Mouse (Mus musculus) gastrocnemius, postnatal 25 days (tissue): Measurements from ENCODE around the gene Gm20498. TPM values are rescaled to one million over a fixed set of nuclear protein-coding genes. Genes with fewer than 3 reads are reported as not detected.

Experiments
- DNase-seq: peaks from one replicate; pipeline ENCODE4 v3.0.0; 2022
- total RNA-seq, 2 experiments: library from RNA; stranded (reverse); gene quantifications; 1 replicate in 1 of 2; 2 replicates in 1 of 2; pipeline ENCODE4 v1.2.3; 2021

Gm20498 gene
- total RNA-seq, 2 experiments from 2014 or later, result 34.2 to 37.1 TPM

GRCm38 (mm10) chr12:81332875-81333421, 199.8 kb downstream of the Gm20498 start, which contains the start of gene Slc8a3:
Slc8a3 (minus strand) TSS chr12:81333180.
- peak; percentile 62 for DNase-seq

DNA sequence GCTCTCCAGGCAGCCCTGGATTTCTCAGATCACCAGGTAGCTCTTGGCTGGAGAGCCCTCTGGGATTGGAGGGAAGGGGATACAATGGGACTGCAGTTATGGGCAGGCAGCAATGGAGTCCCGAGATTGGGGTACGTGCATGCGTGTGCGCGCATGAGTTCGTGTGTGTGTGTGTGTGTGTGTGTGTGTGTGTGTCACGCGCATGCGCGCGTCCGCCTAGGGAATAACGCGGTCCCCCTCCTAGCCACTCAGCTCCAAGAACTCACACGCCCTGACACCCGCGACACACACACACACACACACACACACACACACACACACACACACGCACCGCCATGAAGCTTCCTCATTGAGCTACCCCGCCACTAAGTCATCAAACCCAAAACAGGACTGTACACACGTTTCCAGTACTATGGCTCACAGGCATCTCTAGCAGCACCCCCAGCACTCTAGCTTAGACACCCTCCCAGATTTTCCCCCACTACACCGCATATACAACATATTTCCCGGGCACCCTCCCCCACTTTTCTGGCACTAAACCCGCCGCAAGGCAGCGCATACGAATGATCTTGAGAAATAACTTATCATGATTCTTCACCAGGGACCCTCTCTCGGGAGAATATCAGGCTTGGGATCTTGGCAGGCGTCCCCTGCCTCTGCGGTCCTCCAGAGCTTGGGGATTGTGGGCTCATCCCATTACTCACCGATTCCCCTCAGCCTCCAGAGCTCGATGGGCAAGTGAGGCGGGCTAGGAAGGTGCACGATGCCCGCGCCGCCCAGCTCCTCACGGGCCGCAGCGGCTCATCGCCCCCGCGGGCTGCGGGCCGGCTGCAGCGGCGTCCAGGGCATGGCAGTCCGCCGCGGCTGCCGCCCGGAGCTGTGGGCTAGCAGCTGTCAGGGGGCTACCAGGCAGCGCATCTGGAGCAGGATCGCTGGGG, 200.5 kb downstream of the Gm20498 start:
- DNase-seq, result peak; percentile 29

DNA sequence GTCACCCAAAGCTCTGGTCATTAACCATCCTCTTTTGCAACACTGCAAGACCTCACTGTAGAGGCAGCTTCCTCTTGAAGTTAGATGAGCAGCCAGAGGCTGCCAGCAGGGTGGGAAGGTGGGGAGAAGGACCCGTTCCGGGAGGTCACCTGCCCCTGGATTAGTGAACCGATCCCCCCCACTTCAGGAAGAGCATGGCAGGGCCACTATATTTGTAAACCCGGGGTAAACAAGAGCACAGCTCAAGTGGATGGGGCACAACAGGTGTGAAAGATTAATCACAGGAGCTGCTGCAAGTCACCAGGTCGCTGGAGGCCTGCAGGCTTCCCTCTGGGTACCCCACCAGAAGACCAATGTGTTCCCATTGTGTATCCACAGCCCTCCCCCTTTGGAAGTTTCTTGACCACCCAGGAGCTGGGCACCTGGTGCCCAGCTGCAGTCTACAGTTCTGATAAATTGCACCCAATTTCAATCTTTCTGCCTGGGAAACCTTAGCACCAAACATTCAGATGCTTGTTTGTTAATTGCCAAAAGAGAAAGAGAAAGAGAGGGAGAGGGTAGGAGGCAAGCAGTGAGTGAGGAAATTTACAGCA, 201.6 kb downstream of the Gm20498 start:
- no peak for DNase-seq

GRCm38 (mm10) chr12:81324991-81325390, 207.7 kb downstream of the Gm20498 start:
- no peak for DNase-seq

GRCm38 (mm10) chr12:81324116-81324515, 208.6 kb downstream of the Gm20498 start:
- DNase-seq, result no peak

GRCm38 (mm10) chr12:81321021-81321420, 211.7 kb downstream of the Gm20498 start:
- DNase-seq, result no peak

DNA sequence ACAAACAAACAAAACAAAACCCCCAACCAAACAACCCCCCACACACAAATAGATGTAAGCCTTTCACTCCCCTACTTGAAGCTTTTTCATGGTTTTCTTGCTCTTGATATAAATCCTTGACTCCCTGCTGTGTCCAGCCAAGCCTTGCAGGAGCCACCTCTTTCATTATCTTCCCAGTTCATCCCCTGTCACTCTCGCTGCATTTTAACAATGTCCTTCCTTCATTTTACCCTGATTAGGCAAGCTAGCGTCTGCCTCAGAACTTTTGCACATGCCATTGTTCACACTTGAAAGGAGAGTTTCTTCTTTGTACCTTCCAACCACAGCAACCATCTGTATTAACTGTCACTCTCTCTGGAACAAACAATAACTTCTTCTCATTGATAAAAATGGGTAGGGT, 214.9 kb downstream of the Gm20498 start:
- DNase-seq, result no peak

GRCm38 (mm10) chr12:81315953-81316352, 216.8 kb downstream of the Gm20498 start:
- no peak for DNase-seq

Other genes starting within 250 kb of the Gm20498 start
- 10 to 100 TPM; 14.3 to 24.0 TPM for gene Slc8a3, start 199.7 kb downstream of the Gm20498 start, total RNA-seq
- gene Gm4787, start 153.4 kb downstream of the Gm20498 start, total RNA-seq, result under 1 TPM; 0.77 to 0.94 TPM
- 1 to 10 TPM in 1 of 2 experiments, under 1 TPM in 1; 0.79 to 1.4 TPM for gene Adam4, start 111.0 kb downstream of the Gm20498 start, total RNA-seq
- 10 to 100 TPM; 74.9 to 75.6 TPM for gene Cox16, start 47.8 kb downstream of the Gm20498 start, total RNA-seq
- 10 to 100 TPM; 31.3 to 40.4 TPM for gene Synj2bp, start within 50 bp of the Gm20498 start, total RNA-seq
- gene Adam21, start 35.6 kb upstream of the Gm20498 start, total RNA-seq, result not detected
- 10 to 100 TPM in 1 of 2 experiments, 1 to 10 TPM in 1; 9.9 to 12.8 TPM for gene Med6, start 62.1 kb upstream of the Gm20498 start, total RNA-seq
- gene Ttc9, start 98.3 kb upstream of the Gm20498 start, total RNA-seq, result 10 to 100 TPM in 1 of 2 experiments, 1 to 10 TPM in 1; 8.4 to 14.1 TPM
- under 1 TPM; 0.08 to 0.13 TPM for gene Map3k9, start 248.3 kb upstream of the Gm20498 start, total RNA-seq